Mouse (Mus musculus): Measurements from ENCODE around the gene Rab8b. TPM values are rescaled to one million over a fixed set of nuclear protein-coding genes. Genes with fewer than 3 reads are reported as not detected.

The Rab8b gene
- 23.5 and 26.0 TPM in 2 replicates for polyA plus RNA-seq (2015; fragmentation: Nextera tagmentation; extraction: Ambion mirVana)

GRCm38 (mm10) chr9:66919382-66919971, at the start of gene Rab8b:
Gene Rab8b, minus strand, starts transcription at chr9:66919687.

GRCm38 (mm10) chr9:66945647-66946641, 26.5 kb upstream of the Rab8b start, which contains the start of gene Rps27l:
Gene Rps27l, plus strand, starts transcription at chr9:66946086.

GRCm38 (mm10) chr9:66834318-66835096, 85.0 kb downstream of the Rab8b start, which contains the start of gene Aph1c:
Gene Aph1c, minus strand, starts transcription at chr9:66834726.

GRCm38 (mm10) chr9:66796739-66797138, 122.7 kb downstream of the Rab8b start, which contains the start of gene Gm10647:
Gene Gm10647, plus strand, starts transcription at chr9:66797039.

GRCm38 (mm10) chr9:66795464-66796324, 123.8 kb downstream of the Rab8b start, which contains the start of gene Aph1b:
Gene Aph1b, minus strand, starts transcription at chr9:66795490.

Other genes with a start within 250 kb of the Rab8b start
- 1.1 and 1.6 TPM in 2 replicates for gene Car12, start 206.0 kb downstream of the Rab8b start, polyA plus RNA-seq (2015; fragmentation: Nextera tagmentation; extraction: Ambion mirVana)
- gene Aph1b, start 124.2 kb downstream of the Rab8b start, polyA plus RNA-seq (2015; fragmentation: Nextera tagmentation; extraction: Ambion mirVana) = 13.8 and 14.3 TPM in 2 replicates
- 0.36 and 0.61 TPM in 2 replicates for gene Gm10647, start 122.6 kb downstream of the Rab8b start, polyA plus RNA-seq (2015; fragmentation: Nextera tagmentation; extraction: Ambion mirVana)
- 5.6 and 6.3 TPM in 2 replicates for gene Aph1c, start 85.0 kb downstream of the Rab8b start, polyA plus RNA-seq (2015; fragmentation: Nextera tagmentation; extraction: Ambion mirVana)
- 238 and 269 TPM in 2 replicates for gene Rps27l, start 26.4 kb upstream of the Rab8b start, polyA plus RNA-seq (2015; fragmentation: Nextera tagmentation; extraction: Ambion mirVana)
- gene Lactb, start 55.8 kb upstream of the Rab8b start, polyA plus RNA-seq (2015; fragmentation: Nextera tagmentation; extraction: Ambion mirVana) = 19.0 and 20.7 TPM in 2 replicates
- gene Tpm1, start 129.7 kb upstream of the Rab8b start, polyA plus RNA-seq (2015; fragmentation: Nextera tagmentation; extraction: Ambion mirVana) = 201 and 227 TPM in 2 replicates

Data from neural tube, postnatal 0 days (tissue).